Mouse (Mus musculus): ENCODE measurements around the gene Tifa. TPM values are rescaled to one million over a fixed set of nuclear protein-coding genes. Genes with fewer than 3 reads are reported as not detected.
"Not testable (repeated sequence)": the region's sequence is repeated elsewhere in the genome, so short reads cannot be mapped to it uniquely, and the experiment has no call there.

Gene Tifa
- polyA plus RNA-seq, 1 experiment from 2014 or later, result 3.4 TPM

DNA sequence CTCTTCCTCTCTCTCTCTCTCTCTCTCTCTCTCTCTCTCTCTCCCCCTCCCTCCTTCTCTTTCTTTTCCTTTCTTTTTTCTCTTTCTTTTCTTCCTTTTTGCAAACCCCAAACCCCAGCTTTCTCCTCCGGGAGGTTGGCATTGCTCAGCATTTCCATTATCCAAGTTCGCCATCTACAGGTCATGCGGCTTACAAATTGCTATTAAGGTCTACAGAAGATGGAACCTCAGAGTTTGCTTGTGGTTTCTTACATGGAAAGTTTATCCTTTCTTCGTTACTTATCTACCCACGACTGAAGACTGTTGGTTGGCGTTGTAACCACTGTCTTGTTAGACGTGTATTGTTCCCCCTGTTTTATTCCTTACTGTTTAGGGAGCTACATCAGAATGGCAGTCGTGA, 30.4 kb upstream of the Tifa start:
- WGBS, result 18% methylated on average over 8 of the region's 8 CpGs

DNA sequence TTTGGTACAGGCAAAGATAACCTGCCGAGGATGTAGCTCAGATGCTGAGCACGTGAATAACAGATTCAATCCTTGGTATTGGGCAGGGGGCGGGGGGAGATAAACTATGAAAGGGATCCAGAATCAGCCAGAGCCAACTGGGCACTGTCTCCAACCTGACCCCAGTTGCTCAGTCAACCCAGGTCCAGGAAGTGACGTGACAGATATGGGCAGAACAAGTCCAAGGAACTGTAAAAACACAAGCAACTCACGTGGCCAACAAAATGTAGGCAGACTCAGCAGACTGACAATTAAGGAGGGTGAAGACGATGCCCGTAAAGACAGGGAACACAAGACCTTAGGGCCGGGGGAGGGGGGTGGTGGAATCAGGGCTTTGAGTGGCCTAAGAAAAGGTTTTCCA, 27.2 kb upstream of the Tifa start:
- H3K4me3 ChIP-seq, result no peak overlapping the region
- ATAC-seq (ENCODE audit: low FRiP score, low read depth), result no peak
- H3K4me1 ChIP-seq, result no peaks in the 10 kb centered on the region
- peaks cover 54% of the 10 kb centered on the region for H3K27me3 ChIP-seq
- H3K36me3 ChIP-seq, result no peaks in the 10 kb centered on the region
- no peak overlapping the region for H3K4me2 ChIP-seq (replicated peaks)
- no peaks in the 10 kb centered on the region for H3K9me3 ChIP-seq
- no peak overlapping the region for H3K27ac ChIP-seq
- 54% methylated on average over 8 of the region's 8 CpGs for WGBS
- no peak overlapping the region for H3K9ac ChIP-seq

More for the DNA sequence above, 30.4 kb upstream of the Tifa start:
- H3K27me3 ChIP-seq, result peaks cover 81% of the 10 kb centered on the region
- H3K9me3 ChIP-seq, result no peaks in the 10 kb centered on the region
- H3K4me1 ChIP-seq, result no peaks in the 10 kb centered on the region
- H3K9ac ChIP-seq, result no peak overlapping the region
- no peaks in the 10 kb centered on the region for H3K36me3 ChIP-seq
- H3K4me2 ChIP-seq (replicated peaks), result no peak overlapping the region
- H3K27ac ChIP-seq, result no peak overlapping the region
- no peak for ATAC-seq (ENCODE audit: low FRiP score, low read depth)
- no peak overlapping the region for H3K4me3 ChIP-seq

DNA sequence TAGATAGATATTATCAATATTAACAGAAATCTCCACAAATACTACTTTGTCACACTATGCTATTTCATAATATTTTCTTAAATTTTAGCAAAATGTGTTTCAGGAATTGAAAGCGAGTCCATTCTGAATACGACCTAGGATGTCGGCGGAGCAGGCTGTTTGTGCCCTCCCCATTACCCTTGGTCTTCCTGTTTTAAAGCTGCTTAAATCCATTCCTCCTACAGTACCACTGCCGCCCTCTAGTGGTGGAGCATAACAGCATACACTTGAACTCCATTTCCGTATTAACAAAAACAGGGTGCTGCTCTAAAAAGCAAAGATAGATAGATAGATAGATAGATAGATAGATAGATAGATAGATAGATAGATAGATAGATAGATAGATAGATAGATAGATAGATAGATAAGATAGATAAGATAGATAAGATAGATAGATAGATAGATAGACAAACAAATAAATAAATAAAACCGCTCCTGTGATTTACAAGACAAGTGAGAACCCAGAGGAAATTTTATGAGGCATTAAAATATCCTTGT, 26.5 kb upstream of the Tifa start:
- ATAC-seq (ENCODE audit: low FRiP score, low read depth), result no peak

DNA sequence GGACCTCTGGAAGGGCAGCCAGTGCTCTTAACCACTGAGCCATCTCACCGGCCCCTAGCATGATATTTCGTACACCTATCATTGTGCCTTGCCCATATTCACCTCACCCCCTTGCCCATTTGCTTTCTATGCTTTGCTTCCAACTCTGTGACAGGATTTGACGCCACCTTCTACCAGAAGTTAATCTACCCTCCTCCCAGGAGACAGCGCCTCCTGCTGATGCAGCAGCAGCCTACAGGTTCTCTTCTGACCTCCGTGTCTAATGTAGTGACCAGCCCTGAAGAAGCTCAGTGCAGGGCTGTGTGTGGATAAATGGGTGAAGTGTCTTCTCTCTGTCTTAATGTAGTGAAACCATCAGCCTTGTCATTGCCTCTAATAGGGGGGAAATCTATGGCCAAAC, 25.1 kb upstream of the Tifa start:
- H3K36me3 ChIP-seq, result no peaks in the 10 kb centered on the region
- H3K9me3 ChIP-seq, result no peaks in the 10 kb centered on the region
- 60% methylated on average over 5 of the region's 5 CpGs for WGBS
- no peak overlapping the region for H3K9ac ChIP-seq
- H3K4me3 ChIP-seq, result no peak overlapping the region
- H3K27me3 ChIP-seq, result peaks cover 36% of the 10 kb centered on the region
- H3K4me2 ChIP-seq (replicated peaks), result no peak overlapping the region
- no peaks in the 10 kb centered on the region for H3K4me1 ChIP-seq
- no peak for ATAC-seq (ENCODE audit: low FRiP score, low read depth)
- no peak overlapping the region for H3K27ac ChIP-seq

More for the DNA sequence above, 26.5 kb upstream of the Tifa start:
- H3K9ac ChIP-seq, result no peak overlapping the region
- no peaks in the 10 kb centered on the region for H3K4me1 ChIP-seq
- no peak overlapping the region for H3K4me2 ChIP-seq (replicated peaks)
- H3K27ac ChIP-seq, result no peak overlapping the region
- H3K27me3 ChIP-seq, result peaks cover 47% of the 10 kb centered on the region
- 27% methylated on average over 7 of the region's 7 CpGs for WGBS
- no peaks in the 10 kb centered on the region for H3K36me3 ChIP-seq
- no peaks in the 10 kb centered on the region for H3K9me3 ChIP-seq
- H3K4me3 ChIP-seq, result no peak overlapping the region

DNA sequence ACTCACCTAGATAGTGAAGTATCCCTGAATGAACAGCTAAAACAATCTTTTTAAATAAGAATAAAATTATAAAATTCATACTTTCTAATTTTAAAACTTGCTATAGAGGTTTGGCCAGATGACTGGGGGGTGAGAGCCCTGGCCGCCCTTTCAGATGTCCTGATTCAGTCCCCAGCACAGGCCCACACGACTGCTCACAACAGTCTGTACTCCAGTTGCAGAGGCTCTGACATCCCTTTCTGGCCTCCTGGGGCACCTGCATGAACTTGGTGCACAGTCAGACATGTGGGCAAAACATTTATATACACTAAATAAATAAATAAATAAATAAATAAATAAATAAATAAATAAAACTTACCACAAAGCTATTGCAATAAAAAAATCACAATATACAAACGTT, 23.6 kb upstream of the Tifa start:
- H3K4me3 ChIP-seq, result no peak overlapping the region
- no peak overlapping the region for H3K27ac ChIP-seq
- H3K9ac ChIP-seq, result no peak overlapping the region
- no peaks in the 10 kb centered on the region for H3K4me1 ChIP-seq
- no peak overlapping the region for H3K4me2 ChIP-seq (replicated peaks)
- no peaks in the 10 kb centered on the region for H3K9me3 ChIP-seq
- no peak for ATAC-seq (ENCODE audit: low FRiP score, low read depth)
- 73% methylated on average over 3 of the region's 3 CpGs for WGBS
- peaks cover 25% of the 10 kb centered on the region for H3K27me3 ChIP-seq
- no peaks in the 10 kb centered on the region for H3K36me3 ChIP-seq

DNA sequence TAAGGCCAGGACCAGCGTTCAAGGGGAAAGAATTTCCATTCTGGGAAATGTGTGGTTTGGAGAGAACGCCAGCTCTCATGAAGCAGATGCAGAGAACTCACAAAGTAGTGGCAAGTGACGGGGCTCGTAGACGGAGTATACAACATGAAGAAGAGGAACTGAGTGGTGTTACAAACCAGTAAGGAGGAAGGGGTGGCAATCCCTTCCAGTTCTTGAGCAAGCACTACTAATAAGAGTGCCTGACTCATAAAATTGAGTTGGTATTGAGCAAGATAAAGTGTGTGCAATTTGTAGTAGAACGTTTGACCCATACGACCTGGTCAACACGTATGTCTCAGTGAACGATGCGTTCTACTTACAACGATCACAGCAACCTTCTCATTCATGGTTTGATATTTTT, 20.5 kb upstream of the Tifa start:
- H3K4me2 ChIP-seq (replicated peaks), result no peak overlapping the region
- 82% methylated on average over 11 of the region's 11 CpGs for WGBS

DNA sequence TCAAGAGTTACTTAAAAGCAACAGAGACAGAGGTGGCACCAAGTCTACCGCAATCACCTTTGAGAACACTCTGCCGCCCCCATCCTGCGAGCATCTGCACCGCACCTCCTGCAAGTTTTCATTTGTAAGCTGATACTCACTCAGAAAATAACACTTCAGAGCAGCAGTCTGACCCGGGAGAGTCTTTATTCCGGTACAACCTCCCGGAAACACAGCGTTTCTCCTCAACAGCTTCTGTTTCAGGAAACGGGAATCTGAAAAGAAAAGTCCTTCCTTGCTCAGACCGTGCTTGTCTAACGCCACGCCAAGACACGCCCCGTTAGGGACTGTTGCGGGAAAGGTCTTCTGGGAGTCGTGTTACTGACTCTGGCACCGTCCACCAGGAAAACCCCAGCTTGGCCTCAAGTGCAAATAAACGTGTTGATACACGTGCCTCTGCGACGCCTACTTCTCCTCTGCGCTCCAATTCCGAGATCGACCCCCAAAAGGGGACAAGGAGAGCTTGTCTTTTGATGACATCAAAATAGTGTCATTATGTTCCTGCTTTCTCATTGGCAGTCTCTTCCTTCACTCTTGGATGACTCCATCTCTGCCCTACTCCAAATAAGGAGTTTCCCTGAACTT, 9.5 kb upstream of the Tifa start, which contains the start of gene Alpk1:
Gene Alpk1, minus strand, starts transcription at position 507 of the 624 bp plus-strand sequence.
- ATAC-seq (ENCODE audit: low FRiP score, low read depth), result peak; percentile 90
- WGBS, result under 1% methylated on average over 24 of the region's 24 CpGs
- H3K9ac ChIP-seq, result peak within 1 kb of the TSS; percentile 48; the same call in 1 of the 2 replicates
- no peaks in the 10 kb centered on the region for H3K36me3 ChIP-seq
- H3K9me3 ChIP-seq, result peaks cover 2% of the 10 kb centered on the region; the same call in 1 of the 2 replicates
- peak within 1 kb of the TSS; percentile 50 for H3K4me3 ChIP-seq
- peak within 1 kb of the TSS; percentile 75 for H3K4me2 ChIP-seq (replicated peaks)
- H3K4me1 ChIP-seq, result no peaks in the 10 kb centered on the region
- no peak within 1 kb of the TSS for H3K27ac ChIP-seq
- no peaks in the 10 kb centered on the region for H3K27me3 ChIP-seq

More for the DNA sequence above, 20.5 kb upstream of the Tifa start:
- peaks cover 5% of the 10 kb centered on the region; the same call in 1 of the 2 replicates for H3K27me3 ChIP-seq
- no peak overlapping the region for H3K27ac ChIP-seq
- no peaks in the 10 kb centered on the region for H3K4me1 ChIP-seq
- H3K4me3 ChIP-seq, result no peak overlapping the region
- ATAC-seq (ENCODE audit: low FRiP score, low read depth), result no peak
- no peak overlapping the region for H3K9ac ChIP-seq
- H3K9me3 ChIP-seq, result no peaks in the 10 kb centered on the region
- no peaks in the 10 kb centered on the region for H3K36me3 ChIP-seq

DNA sequence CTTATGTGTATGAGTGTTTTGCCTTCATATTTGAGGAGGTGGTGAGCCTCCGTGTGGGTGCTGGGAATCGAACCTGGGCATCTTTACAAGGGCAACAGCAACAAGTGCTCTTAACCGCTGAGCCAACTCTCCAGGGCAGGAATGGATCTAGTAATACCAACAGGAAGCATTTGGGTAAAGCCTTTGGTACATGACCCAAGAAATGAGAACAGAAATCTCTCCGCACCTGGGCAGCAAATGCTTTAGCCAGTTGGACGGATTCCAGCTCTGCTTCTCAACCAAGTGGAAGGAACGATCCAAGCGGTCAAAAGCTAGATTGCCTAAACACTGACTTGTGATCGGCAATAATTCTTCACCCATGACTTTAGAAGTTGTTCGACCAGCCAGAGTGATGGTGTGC, 8.7 kb upstream of the Tifa start:
- Histone ChIP-seq H3K4me1 (no peaks in the 10 kb centered on the region), H3K27me3 (no peaks in the 10 kb centered on the region), H3K9ac (no peak overlapping the region), H3K27ac (no peak overlapping the region), H3K4me3 (no peak overlapping the region), H3K36me3 (no peaks in the 10 kb centered on the region), H3K9me3 (peaks cover 2% of the 10 kb centered on the region; the same call in 1 of the 2 replicates), H3K4me2 (replicated peaks) (no peak overlapping the region)
- WGBS, result 89% methylated on average over 9 of the region's 9 CpGs
- no peak for ATAC-seq (ENCODE audit: low FRiP score, low read depth)

DNA sequence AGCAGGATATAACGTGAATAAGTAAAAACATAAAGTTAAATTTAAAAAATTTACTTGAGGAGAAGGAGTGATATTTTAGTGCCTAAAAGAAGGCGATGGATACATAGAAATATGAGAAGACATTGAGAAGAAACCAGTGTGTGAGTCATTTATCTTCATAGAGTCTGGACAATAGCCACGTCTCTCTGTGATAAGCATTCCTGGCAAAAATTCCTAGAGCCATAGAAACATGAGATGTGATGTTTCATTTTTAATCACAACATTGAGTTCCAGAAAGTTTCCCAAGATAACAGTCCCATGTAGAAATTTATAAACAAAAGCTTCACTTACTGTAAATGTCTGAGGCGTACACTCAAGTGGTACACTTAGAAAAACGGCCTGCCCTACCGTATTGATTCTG, 6.7 kb upstream of the Tifa start:
- WGBS, result 85% methylated on average over 6 of the region's 6 CpGs
- Histone ChIP-seq H3K9me3 (peaks cover 2% of the 10 kb centered on the region; the same call in 1 of the 2 replicates), H3K4me2 (replicated peaks) (no peak overlapping the region)

DNA sequence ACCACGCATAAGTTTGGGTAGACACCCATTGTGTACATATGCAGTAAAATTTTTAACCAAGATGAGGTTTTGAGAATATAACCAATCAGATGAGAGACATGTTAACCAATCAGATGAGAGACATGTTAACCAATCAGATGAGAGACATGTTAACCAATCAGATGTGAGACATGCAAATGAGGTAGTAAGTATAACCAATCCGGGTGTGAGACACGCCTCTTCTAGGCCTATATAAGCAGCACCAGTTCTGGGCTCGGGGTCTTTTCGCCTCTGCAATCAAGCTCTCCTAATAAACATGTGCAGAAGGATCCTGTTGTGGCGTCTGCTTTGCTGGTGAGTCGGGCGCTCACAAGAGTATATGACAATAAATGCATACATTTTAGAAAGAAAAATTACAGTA, 5.9 kb upstream of the Tifa start:
- H3K4me2 ChIP-seq (replicated peaks); H3K27ac ChIP-seq; H3K9ac ChIP-seq; H3K36me3 ChIP-seq; H3K9me3 ChIP-seq; H3K4me1 ChIP-seq; H3K4me3 ChIP-seq; ATAC-seq (ENCODE audit: low FRiP score, low read depth): not testable (repeated sequence)
- WGBS, result 89% methylated on average over 8 of the region's 8 CpGs
- H3K27me3 ChIP-seq, result peaks cover 14% of the 10 kb centered on the region

More for the DNA sequence above, 6.7 kb upstream of the Tifa start:
- no peak overlapping the region for H3K4me3 ChIP-seq
- H3K36me3 ChIP-seq, result no peaks in the 10 kb centered on the region
- ATAC-seq (ENCODE audit: low FRiP score, low read depth), result no peak
- H3K4me1 ChIP-seq, result no peaks in the 10 kb centered on the region
- H3K27ac ChIP-seq, result no peak overlapping the region
- peaks cover 6% of the 10 kb centered on the region for H3K27me3 ChIP-seq
- H3K9ac ChIP-seq, result no peak overlapping the region

DNA sequence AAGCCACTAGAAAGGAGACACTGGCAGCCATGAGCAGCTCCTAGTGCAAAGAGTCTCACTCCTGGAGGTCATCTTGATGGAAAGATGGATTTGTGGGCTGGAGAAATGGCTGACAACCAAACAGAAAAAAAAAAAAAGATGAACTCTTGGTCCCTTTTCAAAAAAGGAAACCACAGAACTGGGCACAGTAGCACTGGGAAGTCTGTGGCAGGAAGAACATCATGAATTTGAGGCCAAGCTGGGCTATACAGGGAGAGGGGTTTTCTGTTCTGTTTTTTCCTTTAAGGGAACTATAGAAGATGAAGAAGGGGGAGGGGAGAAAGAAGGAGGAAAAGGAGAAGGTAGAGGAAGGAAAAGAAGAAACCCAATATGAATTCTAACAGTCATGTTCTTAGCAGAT, 2.6 kb upstream of the Tifa start:
- Histone ChIP-seq H3K27me3 (peaks cover 29% of the 10 kb centered on the region), H3K4me3 (no peak overlapping the region), H3K9me3 (peaks cover 2% of the 10 kb centered on the region; the same call in 1 of the 2 replicates), H3K4me2 (replicated peaks) (no peak overlapping the region), H3K9ac (no peak overlapping the region), H3K36me3 (no peaks in the 10 kb centered on the region), H3K4me1 (peaks cover 16% of the 10 kb centered on the region), H3K27ac (no peak overlapping the region)
- ATAC-seq (ENCODE audit: low FRiP score, low read depth), result no peak

DNA sequence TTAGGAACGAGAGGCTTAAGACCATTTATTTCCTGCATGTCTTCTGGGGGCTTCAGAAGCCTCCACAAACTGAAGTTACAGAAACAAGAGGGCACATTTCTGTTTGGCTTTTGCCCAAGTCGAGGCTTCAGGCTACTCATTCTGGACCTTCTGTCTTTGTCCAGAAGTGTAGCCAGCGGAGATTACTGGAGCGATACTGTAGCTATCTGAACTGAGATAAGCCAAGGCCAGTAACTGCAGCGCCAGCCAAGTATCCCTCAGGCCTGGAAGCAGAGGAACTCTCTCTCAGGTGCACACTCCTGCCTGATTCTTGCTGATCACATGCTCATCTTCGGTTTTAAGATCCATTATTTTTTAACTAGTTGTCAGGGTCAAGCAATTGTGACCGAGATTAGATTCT, 1.6 kb upstream of the Tifa start:
- Histone ChIP-seq H3K27ac (no peak overlapping the region), H3K9me3 (peaks cover 2% of the 10 kb centered on the region; the same call in 1 of the 2 replicates), H3K36me3 (no peaks in the 10 kb centered on the region), H3K27me3 (peaks cover 34% of the 10 kb centered on the region), H3K4me2 (replicated peaks) (no peak overlapping the region), H3K9ac (no peak overlapping the region), H3K4me3 (no peak overlapping the region), H3K4me1 (peaks cover 16% of the 10 kb centered on the region)
- WGBS, result 55% methylated on average over 7 of the region's 7 CpGs
- ATAC-seq (ENCODE audit: low FRiP score, low read depth), result no peak

DNA sequence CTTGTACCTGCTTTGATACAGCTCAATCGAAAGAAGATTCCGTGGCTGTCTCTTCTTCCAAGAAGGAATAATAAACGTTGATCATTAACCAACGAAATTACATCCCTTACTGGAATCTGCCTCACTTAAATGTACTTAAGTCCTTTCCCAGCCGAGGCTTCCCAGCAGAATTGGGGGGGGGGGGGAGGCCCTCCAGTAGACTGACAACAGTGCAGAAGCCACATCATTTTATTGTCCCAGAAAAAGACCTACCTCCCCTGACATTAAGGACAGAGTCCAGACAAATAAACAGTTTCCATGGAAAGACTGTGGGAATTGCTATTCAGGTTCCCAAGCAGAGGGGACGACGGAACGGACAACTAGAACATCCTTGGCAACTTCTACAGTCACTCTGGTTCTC, 686 bp upstream of the Tifa start:
- H3K36me3 ChIP-seq, result no peaks in the 10 kb centered on the region
- H3K9ac ChIP-seq, result no peak overlapping the region
- H3K27me3 ChIP-seq, result peaks cover 34% of the 10 kb centered on the region
- H3K4me2 ChIP-seq (replicated peaks), result peak overlapping the region; percentile 98
- H3K9me3 ChIP-seq, result no peaks in the 10 kb centered on the region
- ATAC-seq (ENCODE audit: low FRiP score, low read depth), result no peak
- H3K27ac ChIP-seq, result no peak overlapping the region
- H3K4me3 ChIP-seq, result peak overlapping the region; percentile 64
- WGBS, result 19% methylated on average over 8 of the region's 8 CpGs
- peaks cover 16% of the 10 kb centered on the region for H3K4me1 ChIP-seq

Measured in limb, embryonic 13.5 days (tissue).